Mouse (Mus musculus): ENCODE data around the gene Il1rl2. TPM values are rescaled to one million over a fixed set of nuclear protein-coding genes. Genes with fewer than 3 reads are reported as not detected.

The Il1rl2 gene
- polyA plus RNA-seq, 1 experiment from 2014 or later, result 4.4 TPM

GRCm38 (mm10) chr1:40340102-40340501 lies 15.7 kb downstream of the Il1rl2 start:
- Histone ChIP-seq H3K27ac (ENCODE audit: low read length) (no peak overlapping the region), H3K27me3 (replicated peaks; ENCODE audit: control insufficient read depth, insufficient read depth, low read length) (no peaks in the 10 kb centered on the region), H3K4me2 (ENCODE audit: low read depth, low read length) (no peak overlapping the region), H3K9ac (ENCODE audit: low read depth, low read length) (no peak overlapping the region), H3K4me1 (ENCODE audit: control insufficient read depth, insufficient read depth, low read length) (no peaks in the 10 kb centered on the region), H3K36me3 (ENCODE audit: control insufficient read depth, insufficient read depth, low read length) (no peaks in the 10 kb centered on the region), H3K4me3 (ENCODE audit: low read length) (no peak overlapping the region), H3K9me3 (ENCODE audit: control insufficient read depth, low read length) (no peaks in the 10 kb centered on the region)
- 78% methylated on average over 4 of the region's 4 CpGs for WGBS
- no peak for ATAC-seq

GRCm38 (mm10) chr1:40352158-40352903 lies 27.9 kb downstream of the Il1rl2 start:
- Histone ChIP-seq H3K9ac (ENCODE audit: low read depth, low read length) (no peak overlapping the region), H3K9me3 (ENCODE audit: control insufficient read depth, low read length) (no peaks in the 10 kb centered on the region), H3K27me3 (replicated peaks; ENCODE audit: control insufficient read depth, insufficient read depth, low read length) (no peaks in the 10 kb centered on the region), H3K27ac (ENCODE audit: low read length) (no peak overlapping the region), H3K4me1 (ENCODE audit: control insufficient read depth, insufficient read depth, low read length) (no peaks in the 10 kb centered on the region), H3K36me3 (ENCODE audit: control insufficient read depth, insufficient read depth, low read length) (no peaks in the 10 kb centered on the region), H3K4me3 (ENCODE audit: low read length) (no peak overlapping the region), H3K4me2 (ENCODE audit: low read depth, low read length) (no peak overlapping the region)
- no peak for ATAC-seq
- WGBS, result 71% methylated on average over 4 of the region's 4 CpGs

GRCm38 (mm10) chr1:40352904-40353286 lies 28.5 kb downstream of the Il1rl2 start:
- no peak overlapping the region for H3K27ac ChIP-seq (ENCODE audit: low read length)
- H3K36me3 ChIP-seq (ENCODE audit: control insufficient read depth, insufficient read depth, low read length), result no peaks in the 10 kb centered on the region
- no peaks in the 10 kb centered on the region for H3K27me3 ChIP-seq (replicated peaks; ENCODE audit: control insufficient read depth, insufficient read depth, low read length)
- no peak overlapping the region for H3K4me3 ChIP-seq (ENCODE audit: low read length)
- no peaks in the 10 kb centered on the region for H3K4me1 ChIP-seq (ENCODE audit: control insufficient read depth, insufficient read depth, low read length)
- no peak overlapping the region for H3K9ac ChIP-seq (ENCODE audit: low read depth, low read length)
- no peaks in the 10 kb centered on the region for H3K9me3 ChIP-seq (ENCODE audit: control insufficient read depth, low read length)
- H3K4me2 ChIP-seq (ENCODE audit: low read depth, low read length), result no peak overlapping the region
- no peak for ATAC-seq
- WGBS, result 59% methylated on average over 2 of the region's 2 CpGs

GRCm38 (mm10) chr1:40354665-40355064 lies 30.3 kb downstream of the Il1rl2 start:
- Histone ChIP-seq H3K36me3 (ENCODE audit: control insufficient read depth, insufficient read depth, low read length) (no peaks in the 10 kb centered on the region), H3K4me1 (ENCODE audit: control insufficient read depth, insufficient read depth, low read length) (no peaks in the 10 kb centered on the region), H3K4me3 (ENCODE audit: low read length) (no peak overlapping the region), H3K27ac (ENCODE audit: low read length) (no peak overlapping the region), H3K27me3 (replicated peaks; ENCODE audit: control insufficient read depth, insufficient read depth, low read length) (no peaks in the 10 kb centered on the region), H3K9ac (ENCODE audit: low read depth, low read length) (no peak overlapping the region), H3K4me2 (ENCODE audit: low read depth, low read length) (no peak overlapping the region), H3K9me3 (ENCODE audit: control insufficient read depth, low read length) (no peaks in the 10 kb centered on the region)
- WGBS, result 93% methylated on average over 3 of the region's 3 CpGs
- no peak for ATAC-seq

GRCm38 (mm10) chr1:40355431-40355843 lies 31.0 kb downstream of the Il1rl2 start:
- H3K4me2 ChIP-seq (ENCODE audit: low read depth, low read length), result no peak overlapping the region
- no peak overlapping the region for H3K27ac ChIP-seq (ENCODE audit: low read length)
- no peaks in the 10 kb centered on the region for H3K36me3 ChIP-seq (ENCODE audit: control insufficient read depth, insufficient read depth, low read length)
- 81% methylated on average over 4 of the region's 4 CpGs for WGBS
- H3K4me3 ChIP-seq (ENCODE audit: low read length), result no peak overlapping the region
- no peak overlapping the region for H3K9ac ChIP-seq (ENCODE audit: low read depth, low read length)
- ATAC-seq, result no peak
- no peaks in the 10 kb centered on the region for H3K4me1 ChIP-seq (ENCODE audit: control insufficient read depth, insufficient read depth, low read length)
- H3K27me3 ChIP-seq (replicated peaks; ENCODE audit: control insufficient read depth, insufficient read depth, low read length), result no peaks in the 10 kb centered on the region
- H3K9me3 ChIP-seq (ENCODE audit: control insufficient read depth, low read length), result no peaks in the 10 kb centered on the region

GRCm38 (mm10) chr1:40355904-40356521 lies 31.6 kb downstream of the Il1rl2 start:
- no peak overlapping the region for H3K4me2 ChIP-seq (ENCODE audit: low read depth, low read length)
- no peak for ATAC-seq
- H3K27ac ChIP-seq (ENCODE audit: low read length), result no peak overlapping the region
- 64% methylated on average over 10 of the region's 10 CpGs for WGBS
- no peak overlapping the region for H3K9ac ChIP-seq (ENCODE audit: low read depth, low read length)
- H3K4me3 ChIP-seq (ENCODE audit: low read length), result no peak overlapping the region
- no peaks in the 10 kb centered on the region for H3K4me1 ChIP-seq (ENCODE audit: control insufficient read depth, insufficient read depth, low read length)
- H3K36me3 ChIP-seq (ENCODE audit: control insufficient read depth, insufficient read depth, low read length), result no peaks in the 10 kb centered on the region
- no peaks in the 10 kb centered on the region for H3K27me3 ChIP-seq (replicated peaks; ENCODE audit: control insufficient read depth, insufficient read depth, low read length)
- no peaks in the 10 kb centered on the region for H3K9me3 ChIP-seq (ENCODE audit: control insufficient read depth, low read length)

- H3K4me2 ChIP-seq (ENCODE audit: low read depth, low read length), result no peak overlapping the region
- no peaks in the 10 kb centered on the region for H3K27me3 ChIP-seq (replicated peaks; ENCODE audit: control insufficient read depth, insufficient read depth, low read length)
- no peak overlapping the region for H3K27ac ChIP-seq (ENCODE audit: low read length)
- no peaks in the 10 kb centered on the region for H3K4me1 ChIP-seq (ENCODE audit: control insufficient read depth, insufficient read depth, low read length)
- no peak overlapping the region for H3K9ac ChIP-seq (ENCODE audit: low read depth, low read length)
- H3K9me3 ChIP-seq (ENCODE audit: control insufficient read depth, low read length), result no peaks in the 10 kb centered on the region
- WGBS, result 46% methylated on average over 2 of the region's 2 CpGs
- H3K36me3 ChIP-seq (ENCODE audit: control insufficient read depth, insufficient read depth, low read length), result no peaks in the 10 kb centered on the region
- no peak for ATAC-seq
- H3K4me3 ChIP-seq (ENCODE audit: low read length), result no peak overlapping the region
Observed at GRCm38 (mm10) chr1:40357921-40358320, 33.5 kb downstream of the Il1rl2 start.

GRCm38 (mm10) chr1:40358351-40358750 lies 33.9 kb downstream of the Il1rl2 start:
- no peak overlapping the region for H3K27ac ChIP-seq (ENCODE audit: low read length)
- WGBS, result 73% methylated on average over 2 of the region's 2 CpGs
- H3K36me3 ChIP-seq (ENCODE audit: control insufficient read depth, insufficient read depth, low read length), result no peaks in the 10 kb centered on the region
- H3K4me2 ChIP-seq (ENCODE audit: low read depth, low read length), result no peak overlapping the region
- ATAC-seq, result peak; percentile 9; the same call in 1 of the 2 replicates
- no peak overlapping the region for H3K9ac ChIP-seq (ENCODE audit: low read depth, low read length)
- H3K9me3 ChIP-seq (ENCODE audit: control insufficient read depth, low read length), result no peaks in the 10 kb centered on the region
- no peak overlapping the region for H3K4me3 ChIP-seq (ENCODE audit: low read length)
- no peaks in the 10 kb centered on the region for H3K4me1 ChIP-seq (ENCODE audit: control insufficient read depth, insufficient read depth, low read length)
- no peaks in the 10 kb centered on the region for H3K27me3 ChIP-seq (replicated peaks; ENCODE audit: control insufficient read depth, insufficient read depth, low read length)

- ATAC-seq, result peak; percentile 26; the same call in 1 of the 2 replicates
- Histone ChIP-seq H3K9ac (ENCODE audit: low read depth, low read length) (no peak overlapping the region), H3K36me3 (ENCODE audit: control insufficient read depth, insufficient read depth, low read length) (no peaks in the 10 kb centered on the region), H3K9me3 (ENCODE audit: control insufficient read depth, low read length) (no peaks in the 10 kb centered on the region), H3K4me1 (ENCODE audit: control insufficient read depth, insufficient read depth, low read length) (no peaks in the 10 kb centered on the region), H3K4me3 (ENCODE audit: low read length) (no peak overlapping the region), H3K27me3 (replicated peaks; ENCODE audit: control insufficient read depth, insufficient read depth, low read length) (no peaks in the 10 kb centered on the region), H3K27ac (ENCODE audit: low read length) (no peak overlapping the region), H3K4me2 (ENCODE audit: low read depth, low read length) (no peak overlapping the region)
- WGBS, result 59% methylated on average over 4 of the region's 4 CpGs
Observed at GRCm38 (mm10) chr1:40358771-40359181, 34.4 kb downstream of the Il1rl2 start.
